Mouse (Mus musculus) ES-E14 (cell line): ENCODE measurements around the gene Tmem120b.

Experiments
- HCFC1 ChIP-seq: IDR thresholded peaks from 2 replicates; pipeline ENCODE4 v1.6.1; 2012; ENCODE audit warnings: low read length, inconsistent platforms, borderline replicate concordance; ENCODE audit not compliant: insufficient read depth
- ZC3H11A ChIP-seq: IDR thresholded peaks from 2 replicates; pipeline ENCODE4 v1.6.1; 2012; ENCODE audit warnings: low read depth, mild to moderate bottlenecking, inconsistent platforms, low read length, borderline replicate concordance

DNA sequence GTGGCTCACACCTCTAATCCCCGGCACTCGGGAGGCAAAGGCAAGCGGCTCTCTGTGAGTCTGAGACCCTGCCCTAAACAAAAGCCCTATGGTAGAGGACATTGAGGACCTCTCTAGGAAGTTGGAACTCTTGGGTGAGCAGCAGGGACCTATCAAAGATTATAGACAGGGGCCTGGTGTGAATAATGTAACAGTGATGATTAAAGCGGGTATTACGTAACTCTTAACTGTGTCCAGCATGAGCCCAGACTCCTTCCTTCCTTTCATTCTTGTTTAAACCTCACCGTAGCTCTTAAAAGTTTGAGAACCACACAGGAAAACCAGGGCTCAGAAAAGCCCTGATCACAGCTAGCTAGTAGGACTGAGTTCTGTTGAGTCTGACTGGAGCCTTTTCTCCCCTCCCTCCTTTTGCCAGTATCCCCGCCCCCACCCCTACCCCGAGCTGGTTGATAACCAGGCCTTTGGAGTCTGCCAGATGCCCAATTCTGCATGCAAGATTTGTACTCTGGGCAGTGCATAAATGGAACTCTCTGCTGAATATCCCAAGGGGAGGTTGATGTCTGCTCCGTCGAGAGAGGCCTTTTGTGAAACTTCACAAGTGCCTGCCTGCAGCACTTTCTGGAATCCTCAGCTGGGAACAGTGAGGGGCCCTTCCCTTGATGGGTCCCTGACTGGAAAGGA lies 48.7 kb upstream of the Tmem120b start:
- TF ChIP-seq ZC3H11A: no peak
- TF ChIP-seq HCFC1: no peak
